Mouse (Mus musculus) small intestine, adult 2 months (tissue): ENCODE measurements around the gene Itsn1.

Experiments used
- CTCF ChIP-seq: fragments of 200-500 bp; IDR thresholded peaks from 2 replicates; pipeline ENCODE4 v1.5.1; 2012; ENCODE audit warnings: low read depth, mild to moderate bottlenecking, control low read depth, inconsistent platforms, low read length, moderate library complexity, mixed read lengths; ENCODE audit not compliant: insufficient replicate concordance, insufficient read length; ENCODE audit errors: extremely low read depth
- POLR2A ChIP-seq: fragments of 200-500 bp; IDR thresholded peaks from 2 replicates; pipeline ENCODE4 v1.6.1; 2012; ENCODE audit warnings: low read depth, mild to moderate bottlenecking, control low read depth, inconsistent platforms, low read length, moderate library complexity

- no peak for TF ChIP-seq POLR2A
- no peak for TF ChIP-seq CTCF
These were observed 42.3 kb downstream of the Itsn1 start for GRCm38 (mm10) chr16:91771334-91771733.
